Mouse (Mus musculus): ENCODE measurements around the gene Gm45261. TPM values are rescaled to one million over a fixed set of nuclear protein-coding genes. Genes with fewer than 3 reads are reported as not detected.

Gene Gm45261
- polyA plus RNA-seq, 1 experiment: not detected

DNA sequence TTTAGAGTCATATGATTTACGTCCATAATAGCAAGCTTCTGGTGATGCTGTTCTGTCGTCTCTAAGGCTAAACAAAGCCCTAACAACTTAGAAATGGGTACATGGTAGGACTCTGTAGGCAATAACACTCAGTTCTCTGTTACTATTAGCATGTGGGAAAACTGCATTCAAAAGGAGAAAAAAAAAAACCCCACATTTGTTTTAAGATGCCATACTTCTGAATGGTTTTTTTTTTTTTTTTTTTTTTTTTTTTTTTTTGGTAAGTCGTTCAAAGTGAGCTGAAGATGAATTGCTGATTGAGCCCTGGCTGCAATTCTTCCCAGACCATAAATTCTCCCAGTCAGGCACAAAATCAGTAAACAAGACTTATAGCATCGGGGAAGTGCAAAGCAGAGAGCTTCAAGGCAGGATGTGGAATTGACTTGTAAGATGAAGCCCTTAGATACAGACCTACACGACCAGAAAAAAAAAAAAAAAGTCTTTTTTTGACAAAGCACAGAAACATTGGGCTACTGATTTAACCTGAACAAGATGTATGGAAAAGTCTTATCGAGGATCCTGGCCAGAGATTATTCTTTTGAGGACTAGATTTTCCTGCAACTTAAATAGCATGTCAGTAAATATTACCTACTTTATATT is 51.7 kb downstream of the Gm45261 start:
- H3K27ac ChIP-seq (ENCODE audit: insufficient read depth, low read length): no peak overlapping the region
- no peak for DNase-seq
- no peaks in the 10 kb centered on the region for H3K27me3 ChIP-seq (ENCODE audit: control insufficient read depth, insufficient read depth, low read length)
- TF ChIP-seq CTCF (IDR thresholded peaks at IDR 0.05; ENCODE audit: borderline replicate concordance, insufficient read depth, low read depth, low read length) (no peak), POLR2A (IDR thresholded peaks at IDR 0.05; ENCODE audit: borderline replicate concordance, insufficient read depth, low read length) (no peak)
- H3K4me1 ChIP-seq (ENCODE audit: control insufficient read depth, insufficient read depth, low read length): no peaks in the 10 kb centered on the region; the same call in 1 of the 2 replicates
- no peak overlapping the region for H3K4me3 ChIP-seq (replicated peaks; ENCODE audit: insufficient read depth, low read depth, low read length)
- 82% methylated on average over 6 of the region's 6 CpGs for WGBS

DNA sequence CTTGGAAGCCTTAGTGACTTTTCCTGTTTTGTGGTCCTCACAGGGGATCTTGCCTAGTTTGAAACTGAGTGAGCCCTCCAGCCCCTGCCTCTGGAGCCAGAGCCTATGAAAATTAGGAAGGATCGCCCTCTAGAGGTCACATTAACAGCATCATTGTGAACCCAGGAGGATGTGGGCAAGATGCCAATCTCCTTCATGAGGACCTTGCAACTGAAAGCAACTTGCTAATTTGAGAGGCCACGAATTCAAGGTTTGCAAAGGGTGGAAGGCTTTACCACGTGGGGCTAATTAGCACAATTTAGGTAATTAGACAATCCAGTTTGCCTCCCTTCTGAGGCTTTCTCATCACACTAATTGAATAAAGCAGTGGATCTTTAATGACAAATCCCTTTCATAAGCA is 52.7 kb downstream of the Gm45261 start:
- WGBS: 5% methylated on average over 3 of the region's 3 CpGs
- peak; percentile 66 to 78 for DNase-seq
- Histone ChIP-seq H3K4me3 (replicated peaks; ENCODE audit: insufficient read depth, low read depth, low read length) (no peak overlapping the region), H3K27me3 (ENCODE audit: control insufficient read depth, insufficient read depth, low read length) (no peaks in the 10 kb centered on the region), H3K27ac (ENCODE audit: insufficient read depth, low read length) (no peak overlapping the region), H3K4me1 (ENCODE audit: control insufficient read depth, insufficient read depth, low read length) (no peaks in the 10 kb centered on the region; the same call in 1 of the 2 replicates)
- peak; percentile 66; the same call in 1 of the 2 replicates for TF ChIP-seq CTCF (IDR thresholded peaks at IDR 0.05; ENCODE audit: borderline replicate concordance, insufficient read depth, low read depth, low read length)
- no peak for TF ChIP-seq POLR2A (IDR thresholded peaks at IDR 0.05; ENCODE audit: borderline replicate concordance, insufficient read depth, low read length)

DNA sequence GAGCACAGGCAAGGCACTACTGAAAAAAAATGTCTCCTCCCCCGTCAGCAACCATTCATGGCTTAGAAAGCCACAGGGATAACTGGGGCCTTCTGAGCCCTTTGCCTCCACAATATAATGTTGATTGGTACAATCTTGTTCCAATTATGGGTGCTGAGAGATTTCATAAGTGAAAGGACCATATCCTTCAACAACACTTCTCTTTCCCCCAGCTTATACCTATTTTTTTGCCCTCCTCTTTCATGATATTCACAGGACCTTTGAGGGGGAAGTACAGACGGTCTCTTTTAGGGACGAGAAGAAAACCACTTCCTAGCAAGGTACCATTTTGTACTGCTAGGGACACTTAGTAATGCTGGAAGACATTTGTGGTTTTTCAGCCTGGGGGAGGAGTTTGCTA is 57.1 kb downstream of the Gm45261 start:
- no peak overlapping the region for H3K4me3 ChIP-seq (replicated peaks; ENCODE audit: insufficient read depth, low read depth, low read length)
- no peak for DNase-seq
- 97% methylated on average over 3 of the region's 3 CpGs for WGBS

DNA sequence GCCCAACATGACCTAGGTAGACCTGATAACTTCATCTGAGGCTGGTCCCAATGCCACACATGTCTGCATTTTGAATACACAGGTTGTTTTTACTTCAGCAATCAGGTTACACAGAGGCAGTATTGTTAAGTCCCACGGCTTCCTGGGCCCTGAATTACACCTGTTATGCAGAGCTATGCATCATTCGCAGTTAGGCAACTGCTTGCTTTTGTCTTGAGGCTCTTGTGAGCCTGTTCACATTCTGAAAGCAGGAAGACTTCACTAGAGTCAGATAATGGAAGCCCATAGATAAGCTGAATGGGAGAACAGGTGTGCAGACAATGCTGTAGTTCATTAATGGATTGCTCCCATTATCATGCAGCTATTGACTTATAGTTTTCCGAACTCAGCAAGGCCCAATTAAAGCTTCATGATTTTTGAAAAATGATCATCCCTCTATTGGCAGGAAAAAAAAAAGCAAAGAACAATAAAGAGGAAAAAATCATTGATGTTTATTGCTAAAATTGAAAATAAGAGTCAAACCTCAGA is 57.8 kb downstream of the Gm45261 start:
- DNase-seq: no peak
- no peaks in the 10 kb centered on the region for H3K4me1 ChIP-seq (ENCODE audit: control insufficient read depth, insufficient read depth, low read length)
- TF ChIP-seq CTCF (IDR thresholded peaks at IDR 0.05; ENCODE audit: borderline replicate concordance, insufficient read depth, low read depth, low read length) (no peak), POLR2A (IDR thresholded peaks at IDR 0.05; ENCODE audit: borderline replicate concordance, insufficient read depth, low read length) (no peak)
- no peak overlapping the region for H3K4me3 ChIP-seq (replicated peaks; ENCODE audit: insufficient read depth, low read depth, low read length)
- WGBS: 93% methylated on average over 3 of the region's 3 CpGs
- no peaks in the 10 kb centered on the region for H3K27me3 ChIP-seq (ENCODE audit: control insufficient read depth, insufficient read depth, low read length)
- H3K27ac ChIP-seq (ENCODE audit: insufficient read depth, low read length): no peak overlapping the region

More for the DNA sequence above, 57.1 kb downstream of the Gm45261 start:
- Histone ChIP-seq H3K27ac (ENCODE audit: insufficient read depth, low read length) (no peak overlapping the region), H3K27me3 (ENCODE audit: control insufficient read depth, insufficient read depth, low read length) (no peaks in the 10 kb centered on the region), H3K4me1 (ENCODE audit: control insufficient read depth, insufficient read depth, low read length) (no peaks in the 10 kb centered on the region; the same call in 1 of the 2 replicates)
- TF ChIP-seq POLR2A (IDR thresholded peaks at IDR 0.05; ENCODE audit: borderline replicate concordance, insufficient read depth, low read length) (no peak), CTCF (IDR thresholded peaks at IDR 0.05; ENCODE audit: borderline replicate concordance, insufficient read depth, low read depth, low read length) (no peak)

DNA sequence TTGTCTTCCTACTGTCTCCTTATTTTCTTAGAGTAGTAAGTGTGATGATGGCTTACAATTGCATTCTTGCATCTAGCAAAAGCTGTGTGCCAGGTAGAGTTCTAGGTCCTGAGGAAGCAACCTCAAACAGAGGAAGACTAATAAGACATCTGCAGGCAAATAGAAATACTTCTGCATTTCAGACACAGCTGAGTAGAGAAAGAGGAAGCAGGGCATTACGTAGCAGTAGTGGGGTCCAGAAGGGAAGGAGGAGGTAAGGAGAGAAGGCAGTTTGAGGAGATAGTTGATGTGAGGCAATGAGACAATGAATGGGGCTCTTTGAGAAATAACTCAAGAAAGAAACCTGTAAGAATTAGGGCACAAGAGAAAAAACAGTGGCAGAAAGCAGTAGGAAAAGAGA is 59.3 kb downstream of the Gm45261 start:
- Histone ChIP-seq H3K4me3 (replicated peaks; ENCODE audit: insufficient read depth, low read depth, low read length) (no peak overlapping the region), H3K27ac (ENCODE audit: insufficient read depth, low read length) (no peak overlapping the region), H3K4me1 (ENCODE audit: control insufficient read depth, insufficient read depth, low read length) (no peaks in the 10 kb centered on the region), H3K27me3 (ENCODE audit: control insufficient read depth, insufficient read depth, low read length) (no peaks in the 10 kb centered on the region)
- no peak for DNase-seq
- TF ChIP-seq POLR2A (IDR thresholded peaks at IDR 0.05; ENCODE audit: borderline replicate concordance, insufficient read depth, low read length) (no peak), CTCF (IDR thresholded peaks at IDR 0.05; ENCODE audit: borderline replicate concordance, insufficient read depth, low read depth, low read length) (no peak)
- 98% methylated on average over 1 of the region's 1 CpGs for WGBS

Other genes starting within 250 kb of the Gm45261 start
- gene Fam124b, start 243.0 kb downstream of the Gm45261 start, polyA plus RNA-seq (2012; rRNA removed): 0.05 and 0.06 TPM in 2 replicates
- gene Cul3, start 121.0 kb downstream of the Gm45261 start, polyA plus RNA-seq (2012; rRNA removed): 79.7 and 83.8 TPM in 2 replicates